Mouse (Mus musculus): ENCODE data around the gene Il27. TPM values are rescaled to one million over a fixed set of nuclear protein-coding genes. Genes with fewer than 3 reads are reported as not detected.
"Not testable (repeated sequence)": the region's sequence is repeated elsewhere in the genome, so short reads cannot be mapped to it uniquely, and the experiment has no call there.

Gene Il27
- not detected in 2 replicates for polyA plus RNA-seq (2016; fragmentation: Nextera tagmentation; extraction: Ambion mirVana)

DNA sequence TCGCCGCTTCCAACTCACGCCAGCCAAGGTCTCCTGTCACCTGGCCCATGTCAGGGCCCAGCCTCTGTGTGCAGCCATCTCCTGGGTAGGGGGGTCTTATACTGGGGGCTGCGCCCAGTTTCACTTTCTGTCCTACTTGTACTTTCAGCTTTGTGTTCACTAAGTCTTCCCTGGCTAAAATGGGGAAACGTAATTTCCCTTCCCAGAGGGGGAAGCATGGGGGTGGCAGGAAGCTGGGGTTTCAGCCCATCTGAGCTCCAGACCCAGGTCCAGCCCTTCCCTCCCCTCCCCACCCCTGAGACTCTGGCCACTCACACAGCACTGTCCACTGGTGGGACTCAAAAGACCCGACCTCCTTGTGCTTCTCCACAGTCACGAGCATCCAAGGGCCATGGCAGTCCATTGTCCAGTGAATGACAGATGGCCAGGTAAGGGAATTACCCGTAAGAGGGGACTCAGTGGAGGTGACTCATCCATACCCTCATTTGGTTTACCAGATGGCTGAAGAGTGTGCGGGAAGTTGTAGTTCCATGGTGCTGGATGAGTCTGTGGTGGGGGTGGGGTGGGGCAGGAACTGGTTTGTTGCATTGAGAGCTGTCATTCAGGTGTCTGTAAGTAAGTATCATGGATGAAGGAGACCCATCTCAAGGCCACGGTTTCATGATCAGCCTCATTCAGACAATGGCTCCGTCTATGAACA, at the start of gene Il27:
Gene Il27, minus strand, starts transcription at position 80 of the 700 bp plus-strand sequence.
- no peaks in the 10 kb centered on the region for H3K4me1 ChIP-seq
- H3K27ac ChIP-seq = no peak within 1 kb of the TSS
- no peak within 1 kb of the TSS for H3K9ac ChIP-seq
- no peak within 1 kb of the TSS for H3K4me3 ChIP-seq
- no peak for ATAC-seq (ENCODE audit: low FRiP score, low read depth)
- H3K36me3 ChIP-seq = no peaks in the 10 kb centered on the region
- WGBS = 83% methylated on average over 11 of the region's 11 CpGs
- H3K27me3 ChIP-seq (replicated peaks) = no peaks in the 10 kb centered on the region; the same call in 1 of the 2 replicates
- H3K9me3 ChIP-seq = no peaks in the 10 kb centered on the region
- no peak within 1 kb of the TSS for H3K4me2 ChIP-seq (replicated peaks)

- WGBS = 82% methylated on average over 3 of the region's 3 CpGs
- no peak overlapping the region for H3K9ac ChIP-seq
- no peak for ATAC-seq (ENCODE audit: low FRiP score, low read depth)
- H3K4me3 ChIP-seq = no peak overlapping the region
- no peaks in the 10 kb centered on the region for H3K36me3 ChIP-seq
- no peaks in the 10 kb centered on the region for H3K27me3 ChIP-seq (replicated peaks)
- no peaks in the 10 kb centered on the region for H3K4me1 ChIP-seq
- no peak overlapping the region for H3K4me2 ChIP-seq (replicated peaks)
- H3K9me3 ChIP-seq = no peaks in the 10 kb centered on the region
- H3K27ac ChIP-seq = no peak overlapping the region
Measured at GRCm38 (mm10) chr7:126644345-126644744, 49.6 kb upstream of the Il27 start.

GRCm38 (mm10) chr7:126643244-126643617, 48.5 kb upstream of the Il27 start:
- H3K4me1 ChIP-seq; H3K9me3 ChIP-seq; H3K27ac ChIP-seq; ATAC-seq (ENCODE audit: low FRiP score, low read depth); H3K4me2 ChIP-seq (replicated peaks); H3K27me3 ChIP-seq (replicated peaks); H3K36me3 ChIP-seq; H3K4me3 ChIP-seq; H3K9ac ChIP-seq: not testable (repeated sequence)
- 81% methylated on average over 3 of the region's 3 CpGs for WGBS

DNA sequence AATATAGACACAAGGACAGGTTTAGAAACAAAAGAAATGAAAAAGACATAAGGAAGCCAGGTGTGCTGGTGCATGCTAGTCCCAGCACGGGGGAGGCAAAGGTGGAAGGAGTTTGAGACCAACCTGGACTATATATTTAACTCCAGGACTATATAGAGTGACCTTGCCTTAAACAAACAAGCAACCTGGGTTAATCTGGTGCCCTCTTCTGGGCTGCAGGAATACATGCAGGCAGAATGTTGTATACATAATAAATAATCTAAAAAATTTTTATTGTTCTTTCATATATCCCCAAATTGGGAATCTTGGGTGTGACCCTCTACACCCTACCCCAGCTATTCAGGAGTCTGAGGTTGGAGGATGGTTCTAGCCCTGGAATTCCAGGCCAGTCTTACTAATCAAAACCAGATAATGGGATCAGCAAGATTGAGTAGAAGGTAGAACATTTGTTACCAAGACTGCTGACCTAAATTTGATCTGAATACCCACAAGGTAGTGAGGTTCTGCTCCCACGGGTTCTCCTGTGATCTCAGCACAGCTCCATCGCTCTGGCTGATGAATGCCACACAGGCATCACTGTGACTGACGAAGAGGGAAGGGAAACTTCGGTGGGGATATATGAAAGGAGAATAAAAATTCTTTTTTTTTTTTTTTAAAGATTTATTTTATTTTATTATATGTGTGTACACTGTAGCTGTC, 48.0 kb upstream of the Il27 start:
- no peak overlapping the region for H3K27ac ChIP-seq
- no peak overlapping the region for H3K4me2 ChIP-seq (replicated peaks)
- no peaks in the 10 kb centered on the region for H3K36me3 ChIP-seq
- no peaks in the 10 kb centered on the region for H3K9me3 ChIP-seq
- ATAC-seq (ENCODE audit: low FRiP score, low read depth) = no peak
- 0 out of 2 replicates have a peak, but pooled peaks cover 4% of the 10 kb centered on the region for H3K27me3 ChIP-seq (replicated peaks)
- H3K9ac ChIP-seq = no peak overlapping the region
- H3K4me1 ChIP-seq = no peaks in the 10 kb centered on the region
- H3K4me3 ChIP-seq = no peak overlapping the region
- WGBS = 73% methylated on average over 5 of the region's 5 CpGs

- Histone ChIP-seq H3K4me2 (replicated peaks) (no peak overlapping the region), H3K27me3 (replicated peaks) (0 out of 2 replicates have a peak, but pooled peaks cover 8% of the 10 kb centered on the region), H3K9ac (no peak overlapping the region), H3K36me3 (no peaks in the 10 kb centered on the region), H3K9me3 (no peaks in the 10 kb centered on the region), H3K4me3 (no peak overlapping the region), H3K27ac (no peak overlapping the region), H3K4me1 (no peaks in the 10 kb centered on the region)
- ATAC-seq (ENCODE audit: low FRiP score, low read depth) = no peak
- WGBS = 17% methylated on average over 4 of the region's 4 CpGs
Measured at GRCm38 (mm10) chr7:126636733-126637520, 42.2 kb upstream of the Il27 start.

DNA sequence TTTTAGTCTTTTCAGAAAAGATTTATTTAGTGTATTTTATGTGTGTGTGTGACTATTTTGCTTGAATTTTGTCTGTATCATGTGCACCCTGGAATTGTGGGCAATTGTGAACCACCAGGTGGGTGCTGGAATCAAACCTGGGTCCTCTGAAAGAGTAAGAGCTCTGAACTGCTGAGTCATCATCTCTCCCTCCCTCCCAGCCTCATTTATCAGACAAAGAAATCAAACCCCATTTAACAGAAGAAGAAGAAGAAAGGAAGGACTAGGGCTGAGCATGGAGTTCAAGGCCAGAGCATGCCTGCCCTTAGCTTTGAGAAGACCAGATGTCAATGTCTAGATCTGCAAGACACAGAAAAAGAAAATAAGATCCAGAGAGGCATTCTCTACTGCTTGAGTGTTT, 40.6 kb upstream of the Il27 start:
- Histone ChIP-seq H3K4me1 (no peaks in the 10 kb centered on the region), H3K9ac (no peak overlapping the region), H3K27ac (no peak overlapping the region), H3K27me3 (replicated peaks) (0 out of 2 replicates have a peak, but pooled peaks cover 8% of the 10 kb centered on the region), H3K36me3 (no peaks in the 10 kb centered on the region), H3K4me2 (replicated peaks) (no peak overlapping the region), H3K4me3 (no peak overlapping the region), H3K9me3 (no peaks in the 10 kb centered on the region)
- no peak for ATAC-seq (ENCODE audit: low FRiP score, low read depth)

GRCm38 (mm10) chr7:126632478-126632877, 37.7 kb upstream of the Il27 start:
- H3K36me3 ChIP-seq = no peaks in the 10 kb centered on the region
- 86% methylated on average over 2 of the region's 2 CpGs for WGBS
- no peak overlapping the region for H3K9ac ChIP-seq
- no peak for ATAC-seq (ENCODE audit: low FRiP score, low read depth)
- no peak overlapping the region for H3K4me3 ChIP-seq
- H3K9me3 ChIP-seq = no peaks in the 10 kb centered on the region
- H3K27me3 ChIP-seq (replicated peaks) = 0 out of 2 replicates have a peak, but pooled peaks cover 4% of the 10 kb centered on the region
- H3K4me2 ChIP-seq (replicated peaks) = no peak overlapping the region
- H3K27ac ChIP-seq = no peak overlapping the region
- H3K4me1 ChIP-seq = no peaks in the 10 kb centered on the region

- ATAC-seq (ENCODE audit: low FRiP score, low read depth) = no peak
- WGBS = 95% methylated on average over 4 of the region's 4 CpGs
Measured at GRCm38 (mm10) chr7:126630824-126631518, 36.2 kb upstream of the Il27 start, which contains the start of gene Nupr1. Nupr1 (minus strand) TSS chr7:126630861.

GRCm38 (mm10) chr7:126629915-126630314, 35.2 kb upstream of the Il27 start:
- Histone ChIP-seq H3K36me3 (no peaks in the 10 kb centered on the region), H3K4me1 (no peaks in the 10 kb centered on the region), H3K4me3 (no peak overlapping the region), H3K27me3 (replicated peaks) (0 out of 2 replicates have a peak, but pooled peaks cover 4% of the 10 kb centered on the region), H3K9ac (no peak overlapping the region), H3K27ac (no peak overlapping the region), H3K4me2 (replicated peaks) (no peak overlapping the region), H3K9me3 (no peaks in the 10 kb centered on the region)
- 20% methylated on average over 3 of the region's 3 CpGs for WGBS
- no peak for ATAC-seq (ENCODE audit: low FRiP score, low read depth)

More at GRCm38 (mm10) chr7:126630824-126631518, 36.2 kb upstream of the Il27 start, which contains the start of gene Nupr1:
- Histone ChIP-seq H3K9me3 (no peaks in the 10 kb centered on the region), H3K36me3 (no peaks in the 10 kb centered on the region), H3K4me3 (no peak within 1 kb of the TSS), H3K9ac (no peak within 1 kb of the TSS), H3K27me3 (replicated peaks) (0 out of 2 replicates have a peak, but pooled peaks cover 4% of the 10 kb centered on the region), H3K4me2 (replicated peaks) (no peak within 1 kb of the TSS), H3K4me1 (no peaks in the 10 kb centered on the region), H3K27ac (no peak within 1 kb of the TSS)

DNA sequence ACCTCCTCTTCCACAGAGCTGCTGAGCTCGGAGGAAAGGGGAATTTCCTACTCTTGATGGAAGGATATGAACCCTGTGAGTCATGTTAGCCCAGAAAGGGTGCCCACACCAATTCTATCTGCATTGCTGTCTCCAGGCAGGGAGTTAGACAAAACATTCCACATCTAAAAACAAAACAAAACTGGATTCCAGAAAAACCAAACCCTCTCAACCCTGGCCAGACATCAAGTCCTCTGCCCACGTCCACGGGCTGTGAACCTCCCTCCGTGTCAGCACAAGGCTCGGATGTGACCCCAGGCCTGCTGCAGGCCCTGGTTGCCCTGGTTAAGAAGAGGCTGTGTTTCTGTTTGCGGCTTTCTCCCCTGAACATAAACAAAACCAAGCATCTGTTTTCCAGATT, 33.4 kb upstream of the Il27 start:
- Histone ChIP-seq H3K27me3 (replicated peaks) (no peaks in the 10 kb centered on the region), H3K27ac (no peak overlapping the region), H3K4me2 (replicated peaks) (no peak overlapping the region), H3K4me3 (no peak overlapping the region), H3K9ac (no peak overlapping the region), H3K36me3 (no peaks in the 10 kb centered on the region), H3K4me1 (0 out of 2 replicates have a peak, but pooled peaks cover 1% of the 10 kb centered on the region), H3K9me3 (no peaks in the 10 kb centered on the region)
- 70% methylated on average over 6 of the region's 6 CpGs for WGBS
- ATAC-seq (ENCODE audit: low FRiP score, low read depth) = no peak

DNA sequence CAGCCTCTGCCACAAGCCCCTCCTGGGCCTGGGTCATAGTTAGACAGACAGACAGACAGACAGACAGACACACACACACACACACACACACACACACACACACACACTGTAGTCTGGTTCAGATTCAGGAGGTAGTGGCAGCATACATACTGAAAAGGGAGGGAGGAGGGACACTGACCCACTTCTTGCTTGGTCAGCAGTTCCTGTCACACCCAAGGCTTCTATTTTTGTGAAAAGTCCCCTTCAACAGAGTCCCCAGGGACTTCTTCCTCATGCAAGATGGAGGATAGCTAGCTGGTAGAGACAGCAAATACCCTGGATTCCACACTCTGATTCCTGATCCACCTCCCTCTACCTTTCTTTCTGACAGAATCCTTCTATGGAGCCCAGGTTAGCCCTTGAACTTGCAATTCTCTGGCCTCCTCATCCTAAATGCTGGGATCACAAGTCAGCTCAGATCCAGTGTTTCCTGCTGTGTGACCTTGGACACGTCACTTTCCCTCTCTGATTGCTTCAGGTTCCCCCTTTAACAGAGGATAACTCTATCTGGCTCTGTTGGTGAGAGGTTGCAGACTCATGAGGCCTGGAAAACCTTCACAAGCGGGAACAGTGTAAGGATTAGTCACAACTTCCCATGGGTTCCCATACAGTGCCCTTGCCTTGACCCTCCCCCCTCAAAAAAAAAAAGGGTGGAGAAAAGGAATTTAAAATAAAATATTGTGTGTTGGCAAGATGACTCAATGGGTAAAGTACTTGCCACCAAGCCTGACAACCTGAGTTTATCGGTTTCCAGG, 31.3 kb upstream of the Il27 start:
- no peaks in the 10 kb centered on the region for H3K27me3 ChIP-seq (replicated peaks)
- H3K9me3 ChIP-seq = no peaks in the 10 kb centered on the region
- no peak overlapping the region for H3K4me2 ChIP-seq (replicated peaks)
- H3K4me1 ChIP-seq = 0 out of 2 replicates have a peak, but pooled peaks cover 4% of the 10 kb centered on the region
- no peak overlapping the region for H3K4me3 ChIP-seq
- H3K9ac ChIP-seq = no peak overlapping the region
- WGBS = 79% methylated on average over 3 of the region's 3 CpGs
- no peak for ATAC-seq (ENCODE audit: low FRiP score, low read depth)
- H3K36me3 ChIP-seq = no peaks in the 10 kb centered on the region
- H3K27ac ChIP-seq = no peak overlapping the region

All from neural tube, embryonic 12.5 days (tissue).